Mouse (Mus musculus) neural tube, embryonic 15.5 days (tissue): ENCODE measurements around the gene Atmin. TPM values are rescaled to one million over a fixed set of nuclear protein-coding genes. Genes with fewer than 3 reads are reported as not detected.

ENCODE experiments used
- ATAC-seq: fragments of 200-750 bp; cut with Nextera tagmentation; 2 replicates; pipeline ENCODE4 v1.8.0; 2017; ENCODE audit warnings: mild to moderate bottlenecking, moderate TSS enrichment, moderate library complexity; ENCODE audit not compliant: low FRiP score
- H3K27ac ChIP-seq: fragments of 300-500 bp; sonication (generic); replicated peaks from 2 replicates; pipeline ENCODE4 v1.5.1; 2015; ENCODE audit warnings: mild to moderate bottlenecking, inconsistent platforms
- H3K27me3 ChIP-seq: fragments of 300-500 bp; sonication (generic); replicated peaks from 2 replicates; pipeline ENCODE4 v1.6.1; 2015; ENCODE audit warnings: inconsistent platforms
- H3K36me3 ChIP-seq: fragments of 300-500 bp; sonication (generic); 2 replicates; pipeline ENCODE4 v1.6.1; 2015; ENCODE audit warnings: inconsistent platforms
- H3K4me1 ChIP-seq: fragments of 300-500 bp; sonication (generic); 2 replicates; pipeline ENCODE4 v1.6.1; 2015; ENCODE audit warnings: inconsistent platforms
- H3K4me2 ChIP-seq: fragments of 300-500 bp; sonication (generic); 2 replicates; pipeline ENCODE4 v1.6.1; 2015; ENCODE audit warnings: inconsistent platforms, mild to moderate bottlenecking, moderate library complexity
- H3K4me3 ChIP-seq: fragments of 300-500 bp; sonication (generic); replicated peaks from 2 replicates; pipeline ENCODE4 v1.5.1; 2015; ENCODE audit warnings: mild to moderate bottlenecking, inconsistent platforms
- H3K9ac ChIP-seq: fragments of 300-500 bp; sonication (generic); replicated peaks from 2 replicates; pipeline ENCODE4 v1.6.1; 2015; ENCODE audit warnings: mild to moderate bottlenecking, inconsistent platforms
- H3K9me3 ChIP-seq: fragments of 300-500 bp; sonication (generic); replicated peaks from 2 replicates; pipeline ENCODE4 v1.6.1; 2016; ENCODE audit warnings: inconsistent platforms
- WGBS: fragments of 180-500 bp; shearing (Covaris S2); methylation state at CpG from one replicate; pipeline ENCODE4 v1.1.7; 2015; ENCODE audit warnings: mixed read lengths; 5-methylcytosine and 5-hydroxymethylcytosine counted together
- polyA plus RNA-seq: library from polyadenylated mRNA; unstranded; fragments of >200 nt; fragmentation: Nextera tagmentation; extraction: Ambion mirVana; gene quantifications from 2 replicates; pipeline ENCODE4 v1.2.1, GENCODE M21; 2015

Gene Atmin
- 19.4 and 19.6 TPM in 2 replicates for polyA plus RNA-seq

DNA sequence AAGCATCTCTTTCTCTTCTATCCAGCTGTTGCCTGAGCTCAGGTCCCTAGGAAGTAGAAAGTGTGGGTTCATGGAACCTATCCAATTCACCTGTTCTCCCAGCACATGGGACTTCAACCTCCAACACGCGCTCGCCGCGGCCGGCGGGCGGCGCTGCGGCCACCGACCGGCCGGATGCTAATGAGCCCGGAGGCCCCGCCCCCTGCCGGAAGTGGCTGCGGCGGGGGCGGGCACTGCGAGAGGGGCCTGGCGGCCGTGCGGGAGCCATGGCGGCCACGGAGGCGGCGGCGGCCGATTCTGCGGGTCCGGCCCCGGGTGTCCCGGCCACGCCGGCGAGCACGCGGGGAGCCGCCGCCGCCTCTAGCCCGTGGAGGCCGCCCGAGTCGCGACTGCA lies at the start of gene Atmin:
TSS of gene Atmin (plus strand) at position 233 of the 394 bp plus-strand sequence.
- H3K36me3 ChIP-seq, result no peaks in the 10 kb centered on the region
- peak within 1 kb of the TSS; percentile 69 for H3K4me3 ChIP-seq
- peaks cover 29% of the 10 kb centered on the region for H3K4me1 ChIP-seq
- peak; percentile 93 for ATAC-seq
- peak within 1 kb of the TSS; percentile 66 for H3K27ac ChIP-seq
- no peaks in the 10 kb centered on the region for H3K27me3 ChIP-seq
- H3K9me3 ChIP-seq, result no peaks in the 10 kb centered on the region
- 0% methylated on average over 45 of the region's 46 CpGs for WGBS
- peak within 1 kb of the TSS; percentile 80 for H3K4me2 ChIP-seq
- peak within 1 kb of the TSS; percentile 72 for H3K9ac ChIP-seq

DNA sequence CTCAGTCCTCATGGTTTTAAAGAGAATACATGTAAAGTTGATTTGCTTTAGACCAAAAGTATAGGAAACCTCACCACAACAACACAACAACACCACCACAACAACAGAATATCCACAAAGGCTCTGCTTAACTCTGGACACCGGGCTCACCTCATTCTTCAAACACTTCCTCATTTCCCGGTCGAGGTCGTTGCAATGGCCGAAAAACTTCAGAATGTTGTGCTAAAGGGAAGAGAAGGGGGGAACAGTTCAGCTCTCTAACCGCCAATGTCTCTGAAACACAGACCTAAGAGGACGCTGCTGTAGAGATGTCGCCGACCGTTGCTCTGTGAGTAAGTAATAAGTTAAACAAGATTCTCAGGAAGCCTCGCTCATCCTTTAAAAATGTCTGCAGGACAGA lies 49.3 kb upstream of the Atmin start:
- no peak overlapping the region for H3K9ac ChIP-seq
- 91% methylated on average over 11 of the region's 11 CpGs for WGBS
- 0 out of 2 replicates have a peak, but pooled peaks cover 5% of the 10 kb centered on the region for H3K36me3 ChIP-seq
- no peak overlapping the region for H3K27ac ChIP-seq
- no peaks in the 10 kb centered on the region for H3K4me1 ChIP-seq
- no peak for ATAC-seq
- no peaks in the 10 kb centered on the region for H3K27me3 ChIP-seq
- no peak overlapping the region for H3K4me3 ChIP-seq
- no peak overlapping the region for H3K4me2 ChIP-seq
- H3K9me3 ChIP-seq, result no peaks in the 10 kb centered on the region

DNA sequence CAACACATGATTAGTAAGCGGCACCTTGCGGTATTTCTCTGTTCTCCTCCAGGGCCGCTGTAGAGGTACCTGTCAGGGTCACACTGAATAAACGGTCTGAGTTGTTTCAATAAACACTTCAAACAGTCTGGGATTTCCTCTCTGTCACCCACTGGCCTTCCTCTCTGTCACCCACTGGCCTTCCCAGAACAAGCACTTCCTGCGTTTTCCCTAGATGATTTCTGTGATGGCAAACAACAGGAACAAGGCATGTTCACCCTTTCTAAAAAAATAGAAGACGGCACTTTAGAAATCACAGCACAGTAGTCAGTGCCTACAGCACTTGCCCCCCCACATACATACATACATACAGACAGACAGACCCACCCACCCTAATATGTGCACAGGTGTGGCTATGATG lies 47.7 kb upstream of the Atmin start:
- Histone ChIP-seq H3K9me3 (no peaks in the 10 kb centered on the region), H3K27ac (no peak overlapping the region), H3K9ac (no peak overlapping the region), H3K4me1 (no peaks in the 10 kb centered on the region), H3K4me2 (no peak overlapping the region), H3K4me3 (no peak overlapping the region), H3K36me3 (no peaks in the 10 kb centered on the region), H3K27me3 (no peaks in the 10 kb centered on the region)
- no peak for ATAC-seq
- WGBS, result 94% methylated on average over 6 of the region's 6 CpGs

DNA sequence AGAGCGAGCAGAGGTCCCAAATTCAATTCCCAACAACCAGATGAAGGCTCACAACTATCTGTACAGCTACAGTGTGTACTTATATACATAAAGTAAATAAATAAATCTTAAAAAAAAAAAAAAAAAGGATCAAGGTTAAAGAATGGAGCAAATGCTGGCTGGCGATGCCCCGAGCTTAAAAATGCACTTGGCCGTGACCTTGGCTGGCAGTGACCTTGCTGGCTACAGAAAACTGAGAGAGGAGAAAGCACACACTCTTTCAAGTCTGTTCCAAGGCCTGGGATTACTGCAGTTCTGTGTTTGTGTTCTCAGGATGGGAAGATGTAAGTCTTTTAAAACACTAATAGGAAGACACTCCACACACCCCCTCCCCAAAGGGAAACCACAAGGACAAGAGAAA lies 38.5 kb upstream of the Atmin start:
- Histone ChIP-seq H3K4me1 (no peaks in the 10 kb centered on the region), H3K9ac (no peak overlapping the region), H3K4me3 (no peak overlapping the region), H3K27ac (no peak overlapping the region), H3K9me3 (no peaks in the 10 kb centered on the region), H3K4me2 (no peak overlapping the region), H3K36me3 (no peaks in the 10 kb centered on the region; the same call in 1 of the 2 replicates), H3K27me3 (no peaks in the 10 kb centered on the region)
- WGBS, result 98% methylated on average over 4 of the region's 4 CpGs
- ATAC-seq, result no peak

DNA sequence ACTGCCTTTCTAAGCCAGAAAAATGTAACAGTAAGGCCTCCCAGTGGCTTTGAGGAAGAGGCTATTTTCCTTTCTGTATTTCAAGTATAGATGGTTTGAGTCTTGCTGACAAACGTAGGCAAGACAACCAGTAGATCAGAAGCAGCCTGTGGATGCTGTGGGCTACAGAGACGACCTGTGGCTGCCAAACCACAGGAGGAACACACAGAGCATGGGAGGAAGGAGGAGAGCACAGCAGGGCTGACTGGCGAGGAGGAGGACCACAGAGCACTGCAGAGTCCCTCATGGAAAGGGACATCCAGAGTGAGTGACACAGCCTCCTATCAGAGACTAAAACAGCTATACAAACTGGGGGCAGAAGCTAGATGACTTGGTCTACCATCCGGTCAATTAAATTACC lies 37.9 kb upstream of the Atmin start:
- Histone ChIP-seq H3K4me2 (no peak overlapping the region), H3K36me3 (no peaks in the 10 kb centered on the region; the same call in 1 of the 2 replicates), H3K27me3 (no peaks in the 10 kb centered on the region), H3K9ac (no peak overlapping the region), H3K4me1 (no peaks in the 10 kb centered on the region), H3K4me3 (no peak overlapping the region), H3K27ac (no peak overlapping the region), H3K9me3 (no peaks in the 10 kb centered on the region)
- WGBS, result 91% methylated on average over 4 of the region's 4 CpGs
- ATAC-seq, result no peak

DNA sequence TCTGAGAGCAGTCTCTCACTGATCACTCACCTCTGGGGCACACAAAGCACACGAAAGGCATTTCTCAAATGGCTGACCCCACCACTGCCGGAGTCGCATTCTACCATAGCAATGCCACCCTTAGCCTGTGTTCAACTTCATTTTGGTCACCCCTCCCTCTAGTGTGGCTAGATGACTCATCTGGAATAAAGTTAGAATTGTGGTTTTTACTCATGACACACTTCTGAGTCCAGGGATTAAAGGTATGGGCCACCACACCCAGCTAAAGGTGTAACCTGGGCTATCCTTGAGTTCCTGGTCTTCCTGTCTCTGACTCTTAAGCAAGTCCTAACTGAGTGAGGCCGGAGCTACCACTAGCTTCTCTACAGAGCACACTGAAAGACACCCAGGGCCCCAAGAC lies 37.4 kb upstream of the Atmin start:
- H3K4me1 ChIP-seq, result no peaks in the 10 kb centered on the region
- H3K36me3 ChIP-seq, result no peaks in the 10 kb centered on the region; the same call in 1 of the 2 replicates
- no peaks in the 10 kb centered on the region for H3K27me3 ChIP-seq
- no peak overlapping the region for H3K4me2 ChIP-seq
- ATAC-seq, result no peak
- H3K27ac ChIP-seq, result no peak overlapping the region
- no peak overlapping the region for H3K9ac ChIP-seq
- no peaks in the 10 kb centered on the region for H3K9me3 ChIP-seq
- no peak overlapping the region for H3K4me3 ChIP-seq
- WGBS, result 95% methylated on average over 4 of the region's 4 CpGs

DNA sequence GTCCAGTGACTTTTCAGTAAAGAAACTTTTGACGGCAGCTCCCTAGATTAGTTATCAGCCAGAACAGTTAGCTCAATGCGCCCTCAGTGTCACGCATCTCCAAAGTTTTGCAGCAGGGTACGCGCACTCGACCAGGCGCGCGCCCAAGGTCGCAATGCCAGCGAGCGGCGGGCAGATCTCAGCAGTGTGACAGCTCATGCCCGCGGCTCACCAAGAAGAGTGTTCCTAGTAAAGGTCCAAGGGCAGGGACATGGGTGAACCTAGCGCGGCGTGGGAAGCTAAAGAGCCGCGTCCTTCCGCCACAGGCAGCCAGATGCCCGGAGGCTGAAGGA lies 22.2 kb upstream of the Atmin start:
- peak; percentile 54 for ATAC-seq
- Histone ChIP-seq H3K4me3 (peak overlapping the region; percentile 95), H3K9me3 (no peaks in the 10 kb centered on the region), H3K27me3 (no peaks in the 10 kb centered on the region), H3K4me1 (peaks cover 12% of the 10 kb centered on the region), H3K27ac (peak overlapping the region; percentile 91), H3K36me3 (no peaks in the 10 kb centered on the region), H3K9ac (peak overlapping the region; percentile 63), H3K4me2 (peak overlapping the region; percentile 86)
- WGBS, result under 1% methylated on average over 22 of the region's 22 CpGs

DNA sequence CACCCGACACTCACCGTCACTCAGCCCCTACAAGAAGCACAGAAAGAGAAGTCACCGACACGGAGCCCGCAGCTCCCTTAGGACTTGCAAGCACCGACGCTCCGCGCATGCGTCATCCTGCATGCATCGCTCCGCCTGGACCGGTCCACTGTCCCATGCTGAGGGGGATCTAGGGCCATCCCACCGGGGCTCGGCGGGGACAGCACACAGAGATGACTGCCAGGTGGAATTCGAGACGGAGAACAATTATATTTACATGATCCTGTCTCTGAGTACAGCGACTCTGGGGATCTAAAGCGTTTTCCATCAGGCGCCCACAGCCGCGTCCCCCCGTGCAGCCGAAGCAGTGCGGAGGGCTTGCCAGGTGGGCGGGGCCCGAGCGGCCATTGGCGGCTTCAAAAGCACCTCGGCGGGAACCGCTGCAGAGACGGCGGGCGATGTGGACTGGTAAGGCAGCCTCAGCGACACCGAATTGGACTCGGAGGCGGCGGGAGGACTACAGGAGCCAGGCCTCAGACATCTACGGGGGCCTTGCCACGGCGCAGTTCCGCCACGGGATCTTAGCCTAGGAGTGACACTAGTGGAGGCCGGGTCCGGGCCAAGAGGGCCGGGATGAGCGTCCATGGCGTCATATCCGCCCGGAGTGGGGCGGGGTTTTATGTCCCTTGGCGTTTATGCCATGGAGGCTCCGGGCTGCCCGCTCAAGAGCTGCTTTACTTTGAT lies 21.7 kb upstream of the Atmin start, which contains the start of the genes Cmc2 and Cenpn:
TSS of gene Cmc2 (minus strand) at position 119 of the 723 bp plus-strand sequence.
TSS of gene Cenpn (plus strand) at position 394 of the 723 bp plus-strand sequence.
- Histone ChIP-seq H3K9ac (peak within 1 kb of the TSS; percentile 63), H3K4me3 (peak within 1 kb of the TSS; percentile 95), H3K4me1 (peaks cover 12% of the 10 kb centered on the region), H3K4me2 (peak within 1 kb of the TSS; percentile 86), H3K27ac (peak within 1 kb of the TSS; percentile 91), H3K9me3 (no peaks in the 10 kb centered on the region), H3K27me3 (no peaks in the 10 kb centered on the region), H3K36me3 (no peaks in the 10 kb centered on the region)
- WGBS, result under 1% methylated on average over 57 of the region's 57 CpGs
- ATAC-seq, result peak; percentile 97

DNA sequence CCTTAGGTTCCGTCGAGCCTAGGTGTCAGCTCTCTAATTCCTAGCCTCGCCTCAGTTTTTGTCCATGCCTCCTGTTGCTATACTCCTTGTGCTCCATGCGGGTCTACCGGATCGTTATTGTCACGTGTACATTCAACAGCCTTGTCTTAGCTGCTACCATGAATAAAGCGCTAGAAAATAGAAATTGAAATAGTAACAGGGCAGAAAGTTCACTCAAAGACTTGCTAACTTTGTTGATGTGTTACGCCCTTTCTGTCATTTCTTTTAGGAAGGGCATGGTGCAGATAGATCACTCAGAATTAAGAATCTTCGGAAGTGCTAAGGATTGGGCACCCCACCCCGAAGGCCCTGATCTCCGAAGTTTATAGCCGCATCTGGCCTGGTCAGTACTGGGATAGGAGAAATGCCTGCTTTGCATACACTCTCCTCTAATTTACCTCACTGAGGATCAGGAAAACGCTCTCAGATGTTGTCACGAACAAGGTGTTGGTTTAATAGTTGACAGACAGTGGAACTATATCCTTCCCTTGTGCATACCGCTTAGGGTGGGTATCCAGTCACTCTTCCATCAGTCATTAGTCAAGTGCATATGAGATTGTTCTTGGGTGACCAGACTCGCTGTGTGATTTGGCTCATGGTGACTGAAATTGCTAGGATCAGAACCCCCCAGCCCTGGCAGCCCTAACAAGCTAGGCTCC lies 21.0 kb upstream of the Atmin start:
- Histone ChIP-seq H3K4me3 (peak overlapping the region; percentile 95), H3K4me1 (peaks cover 12% of the 10 kb centered on the region), H3K9me3 (no peaks in the 10 kb centered on the region), H3K27ac (peak overlapping the region; percentile 91), H3K36me3 (no peaks in the 10 kb centered on the region), H3K9ac (peak overlapping the region; percentile 63), H3K4me2 (peak overlapping the region; percentile 86), H3K27me3 (no peaks in the 10 kb centered on the region)
- 31% methylated on average over 17 of the region's 17 CpGs for WGBS
- ATAC-seq, result no peak

DNA sequence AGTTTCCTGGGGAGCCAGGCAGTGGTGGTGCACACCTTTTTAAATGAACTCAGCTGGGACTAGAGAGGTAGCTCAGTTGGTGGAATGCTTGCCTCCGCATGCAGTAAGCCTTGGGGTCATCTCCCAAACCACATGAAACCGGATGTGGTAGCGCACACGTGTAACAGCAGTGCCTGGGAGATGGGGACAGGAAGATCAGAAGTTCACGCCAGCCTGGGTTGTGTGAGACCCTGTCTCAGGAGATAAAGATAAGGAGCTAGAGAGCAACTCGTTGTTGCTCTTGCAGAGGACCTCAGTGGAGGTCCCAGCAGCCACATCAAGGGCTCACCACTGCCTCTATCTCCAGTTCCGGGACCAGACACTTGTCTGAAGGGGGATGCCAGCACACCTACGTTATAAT lies 19.7 kb upstream of the Atmin start:
- Histone ChIP-seq H3K36me3 (no peaks in the 10 kb centered on the region), H3K4me3 (no peak overlapping the region), H3K27me3 (no peaks in the 10 kb centered on the region), H3K4me1 (peaks cover 12% of the 10 kb centered on the region), H3K9me3 (no peaks in the 10 kb centered on the region), H3K4me2 (no peak overlapping the region), H3K27ac (no peak overlapping the region), H3K9ac (no peak overlapping the region)
- no peak for ATAC-seq
- 95% methylated on average over 8 of the region's 8 CpGs for WGBS

DNA sequence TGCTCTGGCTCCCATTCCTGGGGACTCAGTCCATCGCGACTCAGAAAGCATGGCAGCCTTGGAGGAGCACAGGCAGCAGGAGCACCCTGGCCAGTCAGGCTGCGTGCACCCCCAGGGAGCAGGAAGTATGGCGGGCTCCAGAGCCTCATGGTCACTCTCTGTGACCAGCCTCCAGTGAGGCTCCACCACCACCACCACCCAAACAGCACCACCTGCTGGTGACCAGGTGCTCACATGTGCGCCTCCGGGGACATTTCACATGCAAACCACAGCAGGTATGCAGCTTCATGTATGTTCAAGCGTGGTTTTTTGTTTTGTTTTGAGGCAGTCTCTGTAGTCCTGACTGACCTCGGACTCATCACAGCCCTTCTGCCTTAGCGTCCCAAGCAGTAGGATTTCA lies 15.3 kb upstream of the Atmin start:
- Histone ChIP-seq H3K9ac (no peak overlapping the region), H3K36me3 (no peaks in the 10 kb centered on the region), H3K4me1 (no peaks in the 10 kb centered on the region), H3K27ac (no peak overlapping the region), H3K4me2 (no peak overlapping the region), H3K9me3 (no peaks in the 10 kb centered on the region), H3K27me3 (no peaks in the 10 kb centered on the region), H3K4me3 (no peak overlapping the region)
- WGBS, result 88% methylated on average over 9 of the region's 9 CpGs
- no peak for ATAC-seq

DNA sequence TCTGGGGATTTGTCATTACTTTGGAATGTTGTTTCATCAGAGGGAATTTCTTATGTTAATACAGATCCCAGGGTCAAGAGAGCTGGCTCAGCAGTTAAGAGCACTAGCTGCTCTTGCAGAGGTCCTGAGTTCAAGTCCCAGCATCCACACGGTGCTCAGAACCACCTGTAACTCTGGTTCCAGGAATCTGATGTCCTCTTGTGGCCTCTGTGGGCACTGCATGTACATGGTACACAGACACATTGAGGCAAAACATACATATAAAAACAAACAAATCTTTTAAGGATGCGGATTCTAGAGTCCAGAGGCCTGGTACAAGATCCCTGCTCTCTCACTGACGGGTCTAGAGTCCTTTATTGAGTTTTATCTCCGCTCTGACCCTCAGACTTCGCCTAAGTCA lies 14.6 kb upstream of the Atmin start:
- Histone ChIP-seq H3K4me1 (no peaks in the 10 kb centered on the region), H3K4me2 (no peak overlapping the region), H3K9me3 (no peaks in the 10 kb centered on the region), H3K27ac (no peak overlapping the region), H3K27me3 (no peaks in the 10 kb centered on the region), H3K9ac (no peak overlapping the region), H3K4me3 (no peak overlapping the region), H3K36me3 (no peaks in the 10 kb centered on the region)
- ATAC-seq, result no peak
- WGBS, result 92% methylated on average over 5 of the region's 5 CpGs
